Mouse (Mus musculus) kidney, embryonic 16.5 days (tissue): ENCODE results near the gene Acsl6. TPM values are rescaled to one million over a fixed set of nuclear protein-coding genes. Genes with fewer than 3 reads are reported as not detected.

Experiments
- ATAC-seq: fragments of 200-750 bp; cut with Nextera tagmentation; 2 replicates; pipeline ENCODE4 v1.8.0; 2017; ENCODE audit warnings: moderate TSS enrichment; ENCODE audit not compliant: low FRiP score, low TSS enrichment
- H3K27ac ChIP-seq: fragments of 300-500 bp; sonication (generic); 2 replicates; pipeline ENCODE4 v1.5.1; 2014; ENCODE audit warnings: low read length
- H3K27me3 ChIP-seq: fragments of 300-500 bp; sonication (generic); 2 replicates; pipeline ENCODE4 v1.6.1; 2014; ENCODE audit warnings: low read length, control low read depth, mixed read lengths; ENCODE audit not compliant: insufficient read depth
- H3K36me3 ChIP-seq: fragments of 300-500 bp; sonication (generic); 2 replicates; pipeline ENCODE4 v1.6.1; 2014; ENCODE audit warnings: low read length, control low read depth, mixed read lengths; ENCODE audit not compliant: insufficient read depth
- H3K4me1 ChIP-seq: fragments of 300-500 bp; sonication (generic); 2 replicates; pipeline ENCODE4 v1.6.1; 2014; ENCODE audit warnings: low read length, control low read depth, mixed read lengths; ENCODE audit not compliant: insufficient read depth
- H3K4me2 ChIP-seq: fragments of 300-500 bp; sonication (generic); replicated peaks from 2 replicates; pipeline ENCODE4 v1.6.1; 2014; ENCODE audit warnings: low read depth, low read length
- H3K4me3 ChIP-seq: fragments of 300-500 bp; sonication (generic); 2 replicates; pipeline ENCODE4 v1.5.1; 2014; ENCODE audit warnings: mild to moderate bottlenecking, low read length
- H3K9ac ChIP-seq: fragments of 300-500 bp; sonication (generic); replicated peaks from 2 replicates; pipeline ENCODE4 v1.6.1; 2014; ENCODE audit warnings: low read length
- H3K9me3 ChIP-seq: fragments of 300-500 bp; sonication (generic); 2 replicates; pipeline ENCODE4 v1.6.1; 2016; ENCODE audit warnings: low read length, control low read depth
- WGBS: fragments of 180-500 bp; shearing (Covaris S2); extraction: QIAGEN DNeasy Blood & Tissue Kit; methylation state at CpG from one replicate; pipeline ENCODE4 v1.1.7; 2014; 5-methylcytosine and 5-hydroxymethylcytosine counted together
- polyA plus RNA-seq: library from polyadenylated mRNA; unstranded; fragments of >200 nt; fragmentation: Nextera tagmentation; extraction: Ambion mirVana; gene quantifications from 2 replicates; pipeline ENCODE4 v1.2.1, GENCODE M21; 2015

Acsl6 gene
- polyA plus RNA-seq, 1 experiment from 2014 or later, result 0.96 TPM

DNA sequence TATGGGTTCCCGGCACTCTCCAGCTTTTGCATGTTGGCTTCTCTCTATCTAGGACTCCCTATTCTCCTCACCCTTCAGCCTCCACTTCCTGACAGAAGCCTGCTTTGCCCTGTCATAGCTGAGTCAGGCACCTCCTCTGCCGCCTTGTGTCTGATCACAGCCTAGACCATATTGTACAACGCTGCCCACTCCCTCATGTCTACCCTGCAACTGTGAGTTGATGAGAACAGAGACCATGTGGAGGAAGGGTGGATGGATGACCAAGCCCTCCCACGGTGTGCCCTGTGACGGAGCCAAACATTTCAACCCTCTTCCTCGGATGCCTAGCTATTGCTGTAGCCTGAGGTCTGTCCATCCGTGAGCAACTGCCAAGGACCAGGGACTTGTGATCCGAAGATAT, 13.8 kb downstream of the Acsl6 start:
- Histone ChIP-seq H3K9me3 (no peaks in the 10 kb centered on the region), H3K36me3 (no peaks in the 10 kb centered on the region), H3K4me2 (no peak overlapping the region), H3K4me1 (no peaks in the 10 kb centered on the region), H3K9ac (no peak overlapping the region), H3K27me3 (no peaks in the 10 kb centered on the region), H3K4me3 (no peak overlapping the region), H3K27ac (no peak overlapping the region)
- no peak for ATAC-seq
- WGBS, result 78% methylated on average over 8 of the region's 8 CpGs

DNA sequence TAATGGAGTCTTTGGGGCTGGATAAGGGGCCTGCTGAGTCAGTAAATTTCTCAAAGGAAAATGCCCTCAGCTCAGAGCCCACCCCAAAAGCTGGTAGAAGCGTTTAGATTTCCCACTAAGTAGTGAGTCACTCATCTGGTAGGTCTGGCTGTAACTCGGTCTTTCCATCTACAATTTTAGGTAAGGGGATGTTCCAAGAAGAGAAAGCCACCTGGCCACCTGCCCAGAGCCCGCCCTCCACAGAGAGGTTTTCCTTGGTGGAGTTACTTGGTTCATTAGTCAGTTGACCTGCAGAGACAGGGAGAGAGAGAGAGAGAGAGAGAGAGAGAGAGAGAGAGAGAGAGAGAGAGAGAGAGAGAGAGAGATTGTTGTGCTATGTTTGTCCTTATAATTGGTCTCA, 14.2 kb downstream of the Acsl6 start:
- 78% methylated on average over 3 of the region's 3 CpGs for WGBS
- no peak overlapping the region for H3K4me3 ChIP-seq
- no peak overlapping the region for H3K9ac ChIP-seq
- no peak overlapping the region for H3K4me2 ChIP-seq
- H3K27ac ChIP-seq, result no peak overlapping the region
- H3K27me3 ChIP-seq, result no peaks in the 10 kb centered on the region
- no peaks in the 10 kb centered on the region for H3K9me3 ChIP-seq
- H3K36me3 ChIP-seq, result no peaks in the 10 kb centered on the region
- H3K4me1 ChIP-seq, result no peaks in the 10 kb centered on the region
- ATAC-seq, result no peak

- no peak for ATAC-seq
- Histone ChIP-seq H3K4me2 (no peak overlapping the region), H3K9ac (no peak overlapping the region), H3K36me3 (no peaks in the 10 kb centered on the region), H3K4me1 (no peaks in the 10 kb centered on the region), H3K9me3 (no peaks in the 10 kb centered on the region), H3K27me3 (no peaks in the 10 kb centered on the region), H3K4me3 (no peak overlapping the region), H3K27ac (no peak overlapping the region)
- WGBS, result 78% methylated on average over 5 of the region's 5 CpGs
Observed at GRCm38 (mm10) chr11:54321802-54322532, 18.4 kb downstream of the Acsl6 start.

DNA sequence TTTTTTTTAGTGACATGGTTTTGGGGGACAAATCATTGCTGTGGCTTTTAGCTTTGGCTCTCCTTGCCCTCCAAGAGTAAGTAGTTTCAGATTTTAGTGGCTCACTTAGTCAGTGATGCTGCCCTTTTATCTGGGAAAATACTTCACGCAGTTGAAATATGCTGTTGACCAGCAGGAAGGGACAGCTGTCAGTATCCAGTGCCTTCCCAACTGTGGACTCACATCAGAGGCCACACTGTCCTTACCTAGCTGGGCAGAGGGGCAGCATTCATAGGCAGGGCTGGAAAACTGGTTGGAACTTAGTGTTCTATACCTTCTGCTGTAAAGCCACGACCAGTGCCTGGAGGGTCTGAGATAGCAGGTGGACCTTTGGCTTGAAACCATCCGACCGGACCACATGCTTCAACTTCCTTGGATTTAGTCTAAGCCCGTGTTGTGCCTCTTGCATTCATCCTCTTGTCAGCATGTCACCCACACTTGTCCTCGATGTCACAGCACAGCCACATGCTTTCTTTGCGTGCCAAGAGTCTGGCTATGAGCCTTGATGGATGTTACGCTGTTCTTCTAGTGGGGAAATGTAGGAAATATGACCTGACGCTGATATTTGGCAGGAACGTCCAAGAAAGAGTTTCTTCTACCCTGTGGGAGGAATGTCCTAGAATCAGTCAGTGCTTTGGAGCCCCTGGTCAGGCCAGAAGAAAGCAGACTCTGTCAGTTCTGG, 28.0 kb downstream of the Acsl6 start:
- no peak for ATAC-seq
- H3K27ac ChIP-seq, result no peak overlapping the region

GRCm38 (mm10) chr11:54336165-54336707, 32.6 kb downstream of the Acsl6 start:
- H3K4me1 ChIP-seq, result no peaks in the 10 kb centered on the region
- no peaks in the 10 kb centered on the region for H3K9me3 ChIP-seq
- no peak for ATAC-seq
- no peak overlapping the region for H3K4me3 ChIP-seq
- no peaks in the 10 kb centered on the region for H3K36me3 ChIP-seq
- no peak overlapping the region for H3K27ac ChIP-seq
- H3K27me3 ChIP-seq, result no peaks in the 10 kb centered on the region
- no peak overlapping the region for H3K9ac ChIP-seq
- H3K4me2 ChIP-seq, result no peak overlapping the region
- 31% methylated on average over 13 of the region's 13 CpGs for WGBS

More for the DNA sequence above, 28.0 kb downstream of the Acsl6 start:
- Histone ChIP-seq H3K9me3 (no peaks in the 10 kb centered on the region), H3K27me3 (no peaks in the 10 kb centered on the region), H3K9ac (no peak overlapping the region), H3K4me1 (no peaks in the 10 kb centered on the region), H3K36me3 (no peaks in the 10 kb centered on the region), H3K4me3 (no peak overlapping the region), H3K4me2 (no peak overlapping the region)
- 80% methylated on average over 10 of the region's 10 CpGs for WGBS

DNA sequence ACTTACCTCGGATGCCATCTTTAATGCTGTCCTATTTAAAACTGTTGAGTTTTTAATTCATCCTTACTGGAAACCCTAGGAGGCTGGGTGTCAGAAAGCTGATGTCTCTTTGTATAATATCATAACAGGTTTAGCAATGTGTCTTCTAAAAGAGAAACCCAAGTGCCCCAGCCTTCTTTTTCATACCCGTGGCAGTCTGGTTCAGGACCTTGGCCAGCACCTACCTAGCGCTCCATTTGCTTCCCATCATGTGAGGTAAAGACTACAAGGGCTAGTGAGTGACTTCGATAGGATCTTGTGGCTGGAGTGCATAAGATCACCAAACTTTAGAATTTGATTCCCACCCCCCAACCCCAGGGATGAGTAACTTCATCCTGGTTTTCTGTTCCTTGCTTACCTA, 40.1 kb downstream of the Acsl6 start:
- H3K4me2 ChIP-seq, result no peak overlapping the region
- H3K4me1 ChIP-seq, result no peaks in the 10 kb centered on the region
- H3K27ac ChIP-seq, result no peak overlapping the region
- H3K9ac ChIP-seq, result no peak overlapping the region
- no peaks in the 10 kb centered on the region for H3K9me3 ChIP-seq
- H3K27me3 ChIP-seq, result no peaks in the 10 kb centered on the region
- 35% methylated on average over 4 of the region's 4 CpGs for WGBS
- no peak overlapping the region for H3K4me3 ChIP-seq
- H3K36me3 ChIP-seq, result no peaks in the 10 kb centered on the region
- no peak for ATAC-seq

- no peak overlapping the region for H3K4me2 ChIP-seq
- H3K9ac ChIP-seq, result no peak overlapping the region
- no peak overlapping the region for H3K27ac ChIP-seq
- no peaks in the 10 kb centered on the region for H3K27me3 ChIP-seq
- no peaks in the 10 kb centered on the region for H3K9me3 ChIP-seq
- no peak for ATAC-seq
- no peaks in the 10 kb centered on the region for H3K36me3 ChIP-seq
- no peak overlapping the region for H3K4me3 ChIP-seq
- H3K4me1 ChIP-seq, result no peaks in the 10 kb centered on the region
- 70% methylated on average over 5 of the region's 5 CpGs for WGBS
Observed at GRCm38 (mm10) chr11:54351704-54352103, 48.1 kb downstream of the Acsl6 start.

DNA sequence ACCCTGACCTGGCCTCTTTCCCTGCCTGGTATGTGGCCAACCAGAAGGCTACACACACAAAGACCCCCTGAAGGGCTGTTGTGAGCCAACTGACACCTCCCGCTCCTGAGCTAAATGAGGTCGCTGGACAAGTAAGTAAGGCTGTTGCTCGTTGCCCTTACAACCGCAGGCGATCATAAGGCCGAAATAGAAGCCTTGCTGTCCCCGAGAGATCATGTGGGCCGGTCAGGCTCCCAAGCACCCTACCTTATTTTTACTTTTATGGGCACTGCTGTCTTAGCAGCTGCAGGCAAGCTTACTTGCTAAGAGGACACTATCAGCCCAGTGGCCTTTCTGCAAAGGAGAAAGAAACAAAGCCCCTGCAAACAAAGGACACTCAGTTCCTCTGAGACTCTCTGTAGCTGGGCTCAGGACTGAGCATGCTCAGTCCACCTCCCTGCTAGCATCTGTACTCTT, 49.6 kb downstream of the Acsl6 start:
- Histone ChIP-seq H3K9me3 (no peaks in the 10 kb centered on the region), H3K36me3 (no peaks in the 10 kb centered on the region), H3K27ac (no peak overlapping the region), H3K27me3 (no peaks in the 10 kb centered on the region), H3K4me2 (no peak overlapping the region), H3K4me1 (no peaks in the 10 kb centered on the region), H3K4me3 (no peak overlapping the region), H3K9ac (no peak overlapping the region)
- WGBS, result 29% methylated on average over 8 of the region's 8 CpGs
- ATAC-seq, result no peak

- Histone ChIP-seq H3K4me1 (no peaks in the 10 kb centered on the region), H3K27ac (no peak overlapping the region), H3K36me3 (no peaks in the 10 kb centered on the region), H3K9ac (no peak overlapping the region), H3K4me3 (no peak overlapping the region), H3K9me3 (no peaks in the 10 kb centered on the region), H3K4me2 (no peak overlapping the region), H3K27me3 (no peaks in the 10 kb centered on the region)
- 61% methylated on average over 15 of the region's 15 CpGs for WGBS
- ATAC-seq, result no peak
Observed at GRCm38 (mm10) chr11:54354595-54355563, 51.3 kb downstream of the Acsl6 start.
